Mouse (Mus musculus) CD8-positive naive resting alpha-beta T cell, adult 57 days (primary cell): ENCODE data around the gene Vmn2r8. TPM values are rescaled to one million over a fixed set of nuclear protein-coding genes. Genes with fewer than 3 reads are reported as not detected.

Source experiments
- total RNA-seq: library from RNA; stranded (reverse); gene quantifications from one replicate; pipeline ENCODE4 v1.2.4, GENCODE M21; 2023

Gene Vmn2r8
- total RNA-seq: not detected

DNA sequence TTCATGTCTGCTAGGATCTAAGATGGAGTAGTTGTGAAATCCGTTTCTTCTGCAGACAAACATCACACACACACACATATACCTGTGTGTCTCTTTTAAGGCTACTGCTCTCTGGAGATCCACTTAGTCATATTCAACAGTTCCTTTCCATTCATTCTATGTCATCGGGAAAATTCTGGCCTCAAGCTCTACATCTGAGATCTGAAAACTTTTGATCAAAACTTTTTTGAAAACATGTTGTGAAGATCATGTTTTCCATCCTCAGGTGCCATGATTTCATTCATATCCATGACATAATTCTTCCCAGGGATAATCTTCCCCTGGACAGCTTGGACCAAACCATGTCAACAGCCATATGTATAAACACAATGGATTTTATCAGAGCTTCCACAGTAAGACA is at the start of gene Vmn2r8:
Gene Vmn2r8, minus strand, starts transcription at position 101 of the 400 bp plus-strand sequence.

DNA sequence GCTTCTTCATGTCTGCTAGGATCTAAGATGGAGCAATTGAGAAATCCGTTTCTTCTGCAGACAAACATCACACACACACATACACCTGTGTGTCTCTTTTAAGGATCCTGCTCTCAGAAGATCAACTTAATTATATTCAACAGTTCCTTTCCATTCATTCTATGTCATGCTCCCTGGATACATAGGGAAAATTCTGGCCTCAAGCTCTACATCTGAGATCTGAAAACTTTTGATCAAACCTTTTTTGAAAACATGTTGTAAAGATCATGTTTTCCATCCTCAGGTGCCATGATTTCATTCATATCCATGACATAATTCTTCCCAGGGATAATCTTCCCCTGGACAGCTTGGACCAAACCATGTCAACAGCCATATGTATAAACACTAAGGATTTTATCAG is 43.9 kb upstream of the Vmn2r8 start, which contains the start of gene Vmn2r9:
Gene Vmn2r9, minus strand, starts transcription at position 101 of the 400 bp plus-strand sequence.

DNA sequence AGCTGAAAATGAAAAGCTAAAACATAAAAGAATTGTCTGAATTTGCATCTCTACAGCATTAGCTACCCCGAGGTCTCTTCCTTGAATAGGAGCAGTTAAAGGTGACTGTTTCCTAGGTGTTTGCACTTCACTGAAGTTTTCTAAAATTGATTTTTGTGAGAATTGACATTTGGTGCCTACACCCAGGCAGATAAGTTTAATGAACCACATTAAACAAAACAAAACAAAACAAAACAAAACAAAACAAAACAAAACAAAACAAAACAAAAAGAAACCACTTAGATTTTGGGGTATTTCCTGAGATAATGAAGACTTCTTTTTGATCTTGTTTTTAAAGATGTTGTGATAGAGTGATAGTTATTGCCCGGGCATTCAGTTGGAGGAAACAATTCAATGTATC is 13.4 kb downstream of the Vmn2r8 start, which contains the start of gene Tmed11:
Gene Tmed11, minus strand, starts transcription at position 101 of the 400 bp plus-strand sequence.

DNA sequence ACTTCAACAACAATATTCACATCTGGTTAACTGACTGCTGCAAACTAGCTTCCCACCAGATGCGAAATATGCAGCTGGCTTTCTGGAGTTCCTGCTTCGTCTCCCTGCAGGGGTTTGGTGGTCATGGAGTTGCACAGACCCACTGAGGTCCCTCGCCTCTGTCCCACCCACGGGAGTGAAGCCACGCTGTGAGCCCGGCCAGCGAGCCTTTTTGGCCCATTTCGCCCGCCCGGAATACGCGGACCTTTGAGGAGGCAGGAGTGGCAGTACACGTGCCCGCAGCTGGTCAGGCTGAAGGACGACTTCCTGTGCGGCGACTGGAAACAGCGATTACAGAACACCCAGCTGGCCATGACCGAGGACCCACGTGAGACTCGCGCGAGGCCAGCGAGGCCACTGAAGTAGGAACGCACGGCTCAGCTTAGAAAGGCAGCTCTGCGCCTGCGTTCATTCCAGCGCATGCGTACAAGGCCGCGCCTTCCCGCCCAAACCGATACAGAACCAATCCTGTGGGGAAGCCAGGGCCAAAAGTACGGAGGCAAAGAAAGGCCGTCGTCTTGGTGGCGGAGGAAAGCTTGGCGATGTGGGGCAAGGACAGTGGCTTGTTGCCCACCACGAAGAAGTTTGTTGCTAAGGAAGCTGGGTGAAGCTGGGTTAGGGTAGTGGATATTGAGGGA is 33.9 kb downstream of the Vmn2r8 start, which contains the start of gene Rnf212:
Gene Rnf212, minus strand, starts transcription at position 353 of the 677 bp plus-strand sequence.

Other genes with a start within 250 kb of the Vmn2r8 start
- 156 TPM for gene Gak, start 179.1 kb downstream of the Vmn2r8 start, total RNA-seq
- 19.0 TPM for gene Tmem175, start 179.1 kb downstream of the Vmn2r8 start, total RNA-seq
- gene Idua, start 148.5 kb downstream of the Vmn2r8 start, total RNA-seq: 33.0 TPM
- gene Dgkq, start 139.2 kb downstream of the Vmn2r8 start, total RNA-seq: 38.9 TPM
- gene Slc26a1, start 133.3 kb downstream of the Vmn2r8 start, total RNA-seq: not detected
- gene Fgfrl1, start 116.5 kb downstream of the Vmn2r8 start, total RNA-seq: 4.3 TPM
- not detected for gene Rnf212, start 33.9 kb downstream of the Vmn2r8 start, total RNA-seq
- gene Tmed11, start 13.5 kb downstream of the Vmn2r8 start, total RNA-seq: not detected
- gene Vmn2r9, start 43.8 kb upstream of the Vmn2r8 start, total RNA-seq: not detected
- not detected for gene Vmn2r10, start 197.7 kb upstream of the Vmn2r8 start, total RNA-seq